Comparison of ENCODE assay signal across 9 mouse cellular contexts in the genomic region with DNA sequence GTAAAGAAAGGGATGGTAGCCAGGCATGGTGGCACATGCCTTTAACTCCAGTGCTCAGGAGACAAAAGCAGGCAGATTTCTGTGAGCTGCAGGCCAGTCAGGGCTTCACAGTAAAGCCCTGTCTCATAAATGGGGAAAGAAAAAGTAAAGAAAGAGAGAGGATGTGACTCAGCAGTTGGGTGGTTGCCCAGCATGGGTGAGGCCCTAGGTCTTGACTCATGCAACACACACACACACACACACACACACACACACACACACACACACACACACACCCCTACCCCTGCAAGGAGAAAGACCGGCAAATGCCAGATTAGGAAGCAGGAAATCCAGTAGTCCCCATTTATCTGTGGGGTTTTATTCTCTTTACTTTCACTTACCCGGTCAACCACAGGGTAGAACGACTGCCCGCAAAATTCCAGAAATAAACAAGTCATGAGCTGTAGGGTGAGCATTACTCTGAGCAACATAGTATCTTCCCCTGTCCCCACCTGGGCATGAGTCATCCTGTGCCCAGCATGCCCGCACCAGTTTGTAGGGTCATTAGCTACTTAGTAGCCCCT.
DNase-seq lines count a peak whose midpoint lies in the region; ATAC-seq and TF ChIP-seq lines count a peak whose summit lies in the region.
"Had no signal": no experiment of that assay in that cellular context is flagged by ENCODE, and none has a peak within 500 bp of the region (broad histone marks: within the 10 kb centered on the region; RNA-seq: fewer than 3 reads in every experiment).

No protein-coding gene starts in this region.

- no peak overlapping the region for H3K4me2 ChIP-seq in embryonic facial prominence, embryonic 15.5 days (replicated peaks)
- H3K4me2 ChIP-seq in limb, embryonic 14.5 days (replicated peaks; ENCODE audit: low read depth, low read length, severe bottlenecking) = no peak overlapping the region

- H3K27me3 ChIP-seq in embryonic facial prominence, embryonic 15.5 days = no peaks in the 10 kb centered on the region
- no peaks in the 10 kb centered on the region for H3K27me3 ChIP-seq in limb, embryonic 14.5 days (ENCODE audit: control insufficient read depth, insufficient read depth, low read length)

- ATAC-seq in embryonic facial prominence, embryonic 15.5 days (ENCODE audit: insufficient number of reproducible peaks, low FRiP score, low TSS enrichment, low read depth) = peak; percentile 34; the same call in 1 of the 2 replicates
- peak; percentile 44; the same call in 1 of the 2 replicates for ATAC-seq in limb, embryonic 14.5 days (ENCODE audit: low FRiP score, low read depth)

- 64% methylated on average over 5 of the region's 5 CpGs for WGBS in embryonic facial prominence, embryonic 15.5 days
- 60% methylated on average over 5 of the region's 5 CpGs for WGBS in limb, embryonic 14.5 days

- DNase-seq in right cerebral cortex, adult 18-20 months = peak; percentile 63
- no peak for DNase-seq in right cerebral cortex, postnatal 25 days
- peak; percentile 82 for DNase-seq in heart, postnatal 36 days
- DNase-seq in limb, embryonic 14.5 days (ENCODE audit: low spot score) = peak; percentile 71
- peak; percentile 54 for DNase-seq in right cerebral cortex, postnatal 14 days
- DNase-seq in embryo, embryonic 9.5 days (ENCODE audit: extremely low spot score) = no peak
- DNase-seq in cerebellum, adult 9-10 months = no peak

- no peak overlapping the region for H3K9ac ChIP-seq in embryonic facial prominence, embryonic 15.5 days
- H3K9ac ChIP-seq in limb, embryonic 14.5 days (ENCODE audit: low read depth, low read length, severe bottlenecking) = no peak overlapping the region
- H3K9ac ChIP-seq: liver, embryonic 14.5 days had no signal

- no peaks in the 10 kb centered on the region for H3K36me3 ChIP-seq in embryonic facial prominence, embryonic 15.5 days
- H3K36me3 ChIP-seq in limb, embryonic 14.5 days (ENCODE audit: control insufficient read depth, insufficient read depth, low read length) = no peaks in the 10 kb centered on the region

- 0 out of 2 replicates have a peak, but pooled peaks cover 3% of the 10 kb centered on the region for H3K4me1 ChIP-seq in embryonic facial prominence, embryonic 15.5 days
- peaks cover 3% of the 10 kb centered on the region; the same call in 1 of the 2 replicates for H3K4me1 ChIP-seq in limb, embryonic 14.5 days (ENCODE audit: control insufficient read depth, insufficient read depth, low read length)

- H3K27ac ChIP-seq in embryonic facial prominence, embryonic 15.5 days (replicated peaks) = peak overlapping the region; percentile 71
- no peak overlapping the region; the same call in 1 of the 2 replicates for H3K27ac ChIP-seq in limb, embryonic 14.5 days (replicated peaks; ENCODE audit: low read depth, low read length)
- H3K27ac ChIP-seq: liver, embryonic 14.5 days had no signal

- H3K9me3 ChIP-seq in embryonic facial prominence, embryonic 15.5 days (replicated peaks) = no peaks in the 10 kb centered on the region
- H3K9me3 ChIP-seq in limb, embryonic 14.5 days (ENCODE audit: control insufficient read depth, low read length) = no peaks in the 10 kb centered on the region

- intact Hi-C loops in heart, postnatal 36 days (cut with DNase I) = no loop called here

- H3K4me3 ChIP-seq in embryonic facial prominence, embryonic 15.5 days (replicated peaks) = no peak overlapping the region
- H3K4me3 ChIP-seq in limb, embryonic 14.5 days (replicated peaks; ENCODE audit: low read length) = no peak overlapping the region

- no peak for TF ChIP-seq POLR2A in limb, embryonic 14.5 days (IDR thresholded peaks at IDR 0.05; ENCODE audit: borderline replicate concordance, extremely low read depth, insufficient read depth, insufficient read length)

Comparison
In these comparisons a context has a peak if more than half of its experiments do, and no peak if none do; other contexts are left out.
1. DNase-seq: peak in right cerebral cortex, adult 18-20 months (single experiment), heart, postnatal 36 days (2 of 2), limb, embryonic 14.5 days (single experiment) and right cerebral cortex, postnatal 14 days (single experiment); none in right cerebral cortex, postnatal 25 days (single experiment), embryo, embryonic 9.5 days (single experiment) and cerebellum, adult 9-10 months (single experiment).